Mouse (Mus musculus) forebrain, embryonic 11.5 days (tissue): ENCODE results near the gene Lrch1. TPM values are rescaled to one million over a fixed set of nuclear protein-coding genes. Genes with fewer than 3 reads are reported as not detected.
A peak's percentile ranks its signal among the peaks of the same experiment; 100 is the strongest.

ENCODE experiments used
- ATAC-seq: fragments of 200-750 bp; cut with Nextera tagmentation; replicated peaks from 2 replicates; pipeline ENCODE4 v1.8.0; 2017; ENCODE audit warnings: moderate TSS enrichment; ENCODE audit not compliant: low FRiP score
- DNase-seq: peaks from one replicate; pipeline ENCODE4 v3.0.0-alpha.2; 2017; ENCODE audit warnings: low spot score
- H3K27ac ChIP-seq: fragments of 300-500 bp; sonication (generic); 2 replicates; pipeline ENCODE4 v1.5.1; 2014; ENCODE audit warnings: low read depth, low read length
- H3K27me3 ChIP-seq: fragments of 300-500 bp; sonication (generic); 2 replicates; pipeline ENCODE4 v1.6.1; 2014; ENCODE audit warnings: mild to moderate bottlenecking, low read length, mixed read lengths; ENCODE audit not compliant: control insufficient read depth, insufficient read depth
- H3K36me3 ChIP-seq: fragments of 300-500 bp; sonication (generic); 2 replicates; pipeline ENCODE4 v1.6.1; 2014; ENCODE audit warnings: mild to moderate bottlenecking, low read length, moderate library complexity, mixed read lengths; ENCODE audit not compliant: control insufficient read depth, insufficient read depth
- H3K4me1 ChIP-seq: fragments of 300-500 bp; sonication (generic); replicated peaks from 2 replicates; pipeline ENCODE4 v1.6.1; 2014; ENCODE audit warnings: low read length, mixed read lengths; ENCODE audit not compliant: control insufficient read depth, insufficient read depth
- H3K4me2 ChIP-seq: fragments of 300-500 bp; sonication (generic); 2 replicates; pipeline ENCODE4 v1.6.1; 2014; ENCODE audit warnings: low read depth, mild to moderate bottlenecking, low read length, moderate library complexity, mixed read lengths; ENCODE audit not compliant: severe bottlenecking
- H3K4me3 ChIP-seq: fragments of 300-500 bp; sonication (generic); 2 replicates; pipeline ENCODE4 v1.5.1; 2014; ENCODE audit warnings: low read depth, low read length
- H3K9ac ChIP-seq: fragments of 300-500 bp; sonication (generic); 2 replicates; pipeline ENCODE4 v1.6.1; 2014; ENCODE audit warnings: low read length
- H3K9me3 ChIP-seq: fragments of 300-500 bp; sonication (generic); 2 replicates; pipeline ENCODE4 v1.6.1; 2016; ENCODE audit warnings: low read length, mixed read lengths; ENCODE audit not compliant: control insufficient read depth
- WGBS: fragments of 180-500 bp; shearing (Covaris S2); extraction: QIAGEN DNeasy Blood & Tissue Kit; methylation state at CpG from one replicate; pipeline ENCODE4 v1.1.7; 2014; 5-methylcytosine and 5-hydroxymethylcytosine counted together
- polyA plus RNA-seq: library from polyadenylated mRNA; unstranded; fragments of >200 nt; fragmentation: Nextera tagmentation; extraction: Ambion mirVana; gene quantifications from 2 replicates; pipeline ENCODE4 v1.2.1, GENCODE M21; 2014

Lrch1 gene
- polyA plus RNA-seq, 1 experiment from 2014 or later: 8.5 TPM

DNA sequence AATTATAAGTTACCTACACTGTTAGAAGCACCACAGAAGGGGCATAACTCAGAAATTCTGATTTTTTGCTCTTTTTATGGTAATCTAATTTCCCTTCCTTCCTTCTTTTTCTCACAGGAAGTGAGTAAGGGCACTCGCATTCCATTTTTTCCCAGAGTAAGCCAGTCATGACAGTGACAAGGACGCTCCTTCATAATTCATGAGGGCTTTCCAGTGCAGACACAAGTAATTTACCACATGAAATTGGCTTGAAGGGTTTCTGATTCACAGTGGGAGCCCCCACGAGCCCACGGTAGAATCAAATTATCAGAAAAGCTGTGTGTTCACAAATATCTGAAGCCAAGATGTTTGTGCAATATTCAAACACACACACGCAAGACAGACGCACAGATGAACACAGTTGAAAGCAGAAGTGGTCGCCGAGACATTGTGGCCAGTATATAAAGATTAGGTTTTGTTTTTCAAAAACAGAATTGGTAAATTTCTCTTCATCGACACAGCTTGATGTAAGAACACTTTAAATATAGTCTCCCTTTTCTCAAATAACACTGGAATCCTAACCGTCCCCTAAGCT is 173.5 kb downstream of the Lrch1 start:
- no peak for DNase-seq
- Histone ChIP-seq H3K4me2 (no peak overlapping the region), H3K4me1 (no peaks in the 10 kb centered on the region), H3K36me3 (no peaks in the 10 kb centered on the region), H3K27ac (no peak overlapping the region), H3K27me3 (no peaks in the 10 kb centered on the region), H3K4me3 (no peak overlapping the region), H3K9ac (no peak overlapping the region), H3K9me3 (no peaks in the 10 kb centered on the region)
- no peak for ATAC-seq
- WGBS: 87% methylated on average over 10 of the region's 10 CpGs

GRCm38 (mm10) chr14:74767892-74768291 is 179.8 kb downstream of the Lrch1 start:
- no peak for ATAC-seq
- Histone ChIP-seq H3K27me3 (no peaks in the 10 kb centered on the region), H3K9ac (no peak overlapping the region), H3K4me2 (no peak overlapping the region), H3K27ac (no peak overlapping the region), H3K4me3 (no peak overlapping the region), H3K9me3 (no peaks in the 10 kb centered on the region), H3K36me3 (no peaks in the 10 kb centered on the region), H3K4me1 (no peaks in the 10 kb centered on the region)
- 89% methylated on average over 1 of the region's 1 CpGs for WGBS
- no peak for DNase-seq

DNA sequence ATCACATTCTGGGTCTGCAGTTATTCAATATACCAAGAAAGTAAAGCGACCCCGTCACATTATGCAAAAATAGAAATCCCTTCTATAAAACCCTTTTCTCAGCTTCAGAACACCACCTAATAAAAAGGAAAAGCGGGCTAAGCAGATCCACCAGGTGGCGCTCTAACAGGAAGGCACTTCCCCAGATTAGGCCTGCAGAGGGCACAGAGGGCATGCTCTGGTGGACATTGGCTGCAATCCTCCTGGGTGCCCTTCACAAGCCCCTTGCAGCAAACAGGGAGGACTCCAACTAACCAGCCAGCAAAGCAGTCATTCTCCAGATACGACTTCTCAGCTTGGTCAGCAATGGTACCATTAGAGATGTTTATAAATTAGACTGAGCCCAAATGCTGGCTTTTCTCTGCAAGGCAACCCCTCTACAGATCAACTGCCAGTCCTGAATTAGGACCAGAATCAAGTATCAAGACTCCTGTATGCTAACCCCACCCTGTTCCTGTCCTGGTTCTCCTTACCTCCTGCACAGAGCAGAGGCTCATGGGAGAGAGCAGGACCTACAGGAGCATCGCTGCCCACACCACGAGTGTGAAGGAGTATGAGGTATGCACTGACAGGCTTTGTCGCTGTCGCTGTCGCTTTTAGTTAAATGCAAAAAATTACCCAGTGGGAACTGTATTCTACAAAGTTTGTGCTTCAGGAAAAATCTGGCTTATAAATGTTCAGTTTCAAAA is 183.3 kb downstream of the Lrch1 start:
- no peak; the same call in 1 of the 2 replicates for ATAC-seq
- Histone ChIP-seq H3K36me3 (no peaks in the 10 kb centered on the region), H3K9me3 (no peaks in the 10 kb centered on the region), H3K27me3 (no peaks in the 10 kb centered on the region), H3K27ac (no peak overlapping the region), H3K4me2 (no peak overlapping the region), H3K4me1 (no peaks in the 10 kb centered on the region), H3K4me3 (no peak overlapping the region), H3K9ac (no peak overlapping the region)
- WGBS: 55% methylated on average over 10 of the region's 10 CpGs
- peak; percentile 85 for DNase-seq

GRCm38 (mm10) chr14:74736850-74737249 is 210.8 kb downstream of the Lrch1 start:
- Histone ChIP-seq H3K9ac (no peak overlapping the region), H3K4me2 (no peak overlapping the region), H3K4me1 (no peaks in the 10 kb centered on the region; the same call in 1 of the 2 replicates), H3K36me3 (no peaks in the 10 kb centered on the region; the same call in 1 of the 2 replicates), H3K4me3 (no peak overlapping the region), H3K27me3 (no peaks in the 10 kb centered on the region), H3K27ac (no peak overlapping the region), H3K9me3 (no peaks in the 10 kb centered on the region)
- ATAC-seq: no peak
- no peak for DNase-seq
- 98% methylated on average over 6 of the region's 6 CpGs for WGBS

- 88% methylated on average over 6 of the region's 6 CpGs for WGBS
- Histone ChIP-seq H3K36me3 (no peaks in the 10 kb centered on the region; the same call in 1 of the 2 replicates), H3K4me1 (no peaks in the 10 kb centered on the region; the same call in 1 of the 2 replicates)
Measured at GRCm38 (mm10) chr14:74735471-74735870, 212.2 kb downstream of the Lrch1 start.

GRCm38 (mm10) chr14:74733397-74733796 is 214.3 kb downstream of the Lrch1 start:
- no peaks in the 10 kb centered on the region; the same call in 1 of the 2 replicates for H3K4me1 ChIP-seq
- whole genome bisulfite sequencing: 71% methylated on average over 2 of the region's 2 CpGs
- H3K4me2 ChIP-seq: peak overlapping the region; percentile 65; the same call in 1 of the 2 replicates
- no peaks in the 10 kb centered on the region for H3K36me3 ChIP-seq
- H3K4me3 ChIP-seq: peak overlapping the region; percentile 78; the same call in 1 of the 2 replicates
- DNase-seq: no peak
- H3K27ac ChIP-seq: no peak overlapping the region
- H3K27me3 ChIP-seq: no peaks in the 10 kb centered on the region
- H3K9ac ChIP-seq: no peak overlapping the region
- ATAC-seq: no peak
- H3K9me3 ChIP-seq: no peaks in the 10 kb centered on the region

More at GRCm38 (mm10) chr14:74735471-74735870, 212.2 kb downstream of the Lrch1 start:
- Histone ChIP-seq H3K9me3 (no peaks in the 10 kb centered on the region), H3K27me3 (no peaks in the 10 kb centered on the region), H3K9ac (no peak overlapping the region), H3K4me3 (no peak overlapping the region), H3K4me2 (no peak overlapping the region), H3K27ac (no peak overlapping the region)
- ATAC-seq (no peak), DNase-seq (no peak)

GRCm38 (mm10) chr14:74732079-74732783 is 215.4 kb downstream of the Lrch1 start, which contains the start of gene Esd:
Gene Esd, plus strand, starts transcription at chr14:74732297.
- H3K4me3 ChIP-seq: peak within 1 kb of the TSS; percentile 78
- peak within 1 kb of the TSS; percentile 64; the same call in 1 of the 2 replicates for H3K27ac ChIP-seq
- peak; percentile 94 for DNase-seq
- H3K9ac ChIP-seq: peak within 1 kb of the TSS; percentile 80
- H3K36me3 ChIP-seq: no peaks in the 10 kb centered on the region
- 1% methylated on average over 51 of the region's 53 CpGs for WGBS
- no peaks in the 10 kb centered on the region; the same call in 1 of the 2 replicates for H3K4me1 ChIP-seq
- H3K4me2 ChIP-seq: peak within 1 kb of the TSS; percentile 65
- H3K27me3 ChIP-seq: no peaks in the 10 kb centered on the region
- H3K9me3 ChIP-seq: no peaks in the 10 kb centered on the region
- peak; percentile 99 for ATAC-seq

- Histone ChIP-seq H3K36me3 (no peaks in the 10 kb centered on the region), H3K9ac (peak overlapping the region; percentile 45; the same call in 1 of the 2 replicates), H3K4me3 (peak overlapping the region; percentile 78), H3K9me3 (no peaks in the 10 kb centered on the region), H3K27me3 (no peaks in the 10 kb centered on the region), H3K27ac (no peak overlapping the region), H3K4me1 (no peaks in the 10 kb centered on the region; the same call in 1 of the 2 replicates), H3K4me2 (peak overlapping the region; percentile 65; the same call in 1 of the 2 replicates)
- 30% methylated on average over 9 of the region's 9 CpGs for WGBS
- ATAC-seq: no peak
- DNase-seq: no peak
Measured at GRCm38 (mm10) chr14:74731221-74732078, 216.2 kb downstream of the Lrch1 start.
